Mouse (Mus musculus) liver, embryonic 16.5 days (tissue): ENCODE results near the gene Tmem270. TPM values are rescaled to one million over a fixed set of nuclear protein-coding genes. Genes with fewer than 3 reads are reported as not detected.

Experiments
- ATAC-seq: fragments of 200-750 bp; cut with Nextera tagmentation; 2 replicates; pipeline ENCODE4 v1.8.0; 2017; ENCODE audit warnings: low read depth, mild to moderate bottlenecking, moderate number of reproducible peaks, moderate library complexity
- H3K27ac ChIP-seq: fragments of 300-500 bp; sonication (generic); 2 replicates; pipeline ENCODE4 v1.5.1; 2014; ENCODE audit warnings: mild to moderate bottlenecking, low read length
- H3K27me3 ChIP-seq: fragments of 300-500 bp; sonication (generic); 2 replicates; pipeline ENCODE4 v1.6.1; 2014; ENCODE audit warnings: low read depth, low read length, mixed read lengths; ENCODE audit not compliant: control insufficient read depth, insufficient read depth
- H3K36me3 ChIP-seq: fragments of 300-500 bp; sonication (generic); 2 replicates; pipeline ENCODE4 v1.6.1; 2014; ENCODE audit warnings: mild to moderate bottlenecking; ENCODE audit not compliant: control insufficient read depth, insufficient read depth
- H3K4me1 ChIP-seq: fragments of 300-500 bp; sonication (generic); 2 replicates; pipeline ENCODE4 v1.6.1; 2014; ENCODE audit warnings: low read depth, low read length, mixed read lengths; ENCODE audit not compliant: control insufficient read depth
- H3K4me2 ChIP-seq: fragments of 300-500 bp; sonication (generic); 2 replicates; pipeline ENCODE4 v1.6.1; 2014; ENCODE audit warnings: low read depth, low read length, mixed read lengths
- H3K4me3 ChIP-seq: fragments of 300-500 bp; sonication (generic); 2 replicates; pipeline ENCODE4 v1.5.1; 2014; ENCODE audit warnings: low read depth, mild to moderate bottlenecking, low read length
- H3K9ac ChIP-seq: fragments of 300-500 bp; sonication (generic); 2 replicates; pipeline ENCODE4 v1.6.1; 2014; ENCODE audit warnings: low read depth, low read length
- H3K9me3 ChIP-seq: fragments of 300-500 bp; sonication (generic); replicated peaks from 2 replicates; pipeline ENCODE4 v1.6.1; 2016; ENCODE audit warnings: low read length; ENCODE audit not compliant: control insufficient read depth
- WGBS: fragments of 180-500 bp; shearing (Covaris S2); extraction: QIAGEN DNeasy Blood & Tissue Kit; methylation state at CpG from one replicate; pipeline ENCODE4 v1.1.7; 2014; ENCODE audit not compliant: insufficient replicate concordance; 5-methylcytosine and 5-hydroxymethylcytosine counted together
- polyA plus RNA-seq: library from polyadenylated mRNA; unstranded; fragments of >200 nt; fragmentation: Nextera tagmentation; extraction: Ambion mirVana; gene quantifications from 2 replicates; pipeline ENCODE4 v1.2.1, GENCODE M21; 2015

Gene Tmem270
- polyA plus RNA-seq, 1 experiment from 2014 or later, result 0.12 TPM

DNA sequence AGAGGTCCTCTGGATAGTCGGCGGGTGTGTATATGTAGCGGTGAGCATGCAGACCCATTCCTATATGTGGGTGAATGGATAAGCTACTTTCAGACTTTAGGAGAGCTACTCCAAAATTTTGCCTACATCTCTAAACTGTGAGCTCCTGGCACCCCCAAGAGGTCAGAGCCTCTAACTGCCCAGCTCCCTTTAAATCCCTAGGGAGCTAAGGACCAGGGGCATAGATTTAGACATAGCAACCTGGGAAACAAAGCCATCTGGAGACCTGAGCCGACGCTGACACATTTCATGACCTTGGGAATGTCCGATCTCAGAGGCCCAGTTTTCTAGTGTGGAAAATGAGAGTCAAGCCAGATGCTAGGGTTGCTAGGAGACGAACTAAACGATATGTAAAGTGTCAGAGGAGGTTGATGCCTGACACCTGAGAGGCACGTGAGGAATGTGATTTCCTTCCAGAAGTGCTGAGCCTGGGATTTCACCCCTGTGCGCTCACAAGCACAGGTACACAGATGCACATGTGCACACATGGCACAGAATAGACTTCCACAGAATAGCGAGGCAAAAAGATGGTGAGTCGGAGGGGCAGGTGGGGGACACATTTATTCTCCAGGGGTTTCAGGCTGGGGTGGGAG is 5.4 kb downstream of the Tmem270 start:
- Histone ChIP-seq H3K36me3 (no peaks in the 10 kb centered on the region), H3K27ac (no peak overlapping the region), H3K4me2 (no peak overlapping the region), H3K9ac (no peak overlapping the region), H3K4me1 (no peaks in the 10 kb centered on the region), H3K27me3 (no peaks in the 10 kb centered on the region), H3K9me3 (no peaks in the 10 kb centered on the region), H3K4me3 (no peak overlapping the region)
- 48% methylated on average over 12 of the region's 12 CpGs for WGBS
- no peak for ATAC-seq

DNA sequence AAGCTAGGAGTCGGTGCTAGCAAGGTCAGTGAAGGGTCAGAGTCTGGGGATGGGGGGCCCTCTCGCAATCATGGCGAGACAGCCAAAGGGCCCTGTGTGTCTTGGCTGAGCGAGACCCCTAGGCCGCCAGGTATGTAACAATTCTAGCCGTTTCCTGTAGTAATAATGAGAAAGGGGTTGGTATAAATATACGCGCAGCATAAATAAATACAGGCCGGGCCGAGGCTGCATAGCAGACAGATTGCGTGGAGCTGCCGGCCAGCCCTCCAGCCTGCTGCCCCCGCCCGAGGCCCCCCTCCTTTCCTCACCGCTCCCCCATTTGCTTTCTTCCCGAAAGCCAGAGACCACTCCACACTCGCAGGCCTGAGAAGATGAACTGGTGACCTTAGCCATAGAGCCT is 8.9 kb downstream of the Tmem270 start:
- no peaks in the 10 kb centered on the region for H3K27me3 ChIP-seq

DNA sequence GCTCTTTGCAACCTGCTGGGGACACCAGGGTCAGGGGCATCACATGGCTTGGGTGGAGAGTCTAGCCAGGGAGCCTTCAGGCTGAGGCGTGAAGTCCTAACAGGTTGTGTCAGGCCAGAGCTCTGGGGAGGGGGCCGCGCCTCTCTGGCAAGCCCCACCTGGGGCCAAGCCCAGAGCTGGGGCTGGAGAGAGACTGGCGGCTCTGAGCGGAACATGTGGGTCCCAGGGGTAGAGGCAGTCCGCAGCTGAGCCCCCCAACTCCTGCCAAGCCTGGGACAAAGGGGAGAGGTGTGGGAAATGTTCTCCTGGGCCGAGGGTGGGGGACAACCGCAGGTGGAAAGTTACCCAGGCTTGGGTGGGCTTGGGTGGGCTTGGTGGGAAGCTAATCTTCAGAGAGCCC is 9.6 kb downstream of the Tmem270 start:
- Histone ChIP-seq H3K27ac (no peak overlapping the region), H3K9ac (no peak overlapping the region), H3K27me3 (no peaks in the 10 kb centered on the region), H3K4me3 (no peak overlapping the region), H3K4me2 (no peak overlapping the region), H3K36me3 (no peaks in the 10 kb centered on the region), H3K4me1 (no peaks in the 10 kb centered on the region), H3K9me3 (no peaks in the 10 kb centered on the region)
- 74% methylated on average over 8 of the region's 8 CpGs for WGBS
- ATAC-seq, result no peak

More for the DNA sequence above, 8.9 kb downstream of the Tmem270 start:
- Histone ChIP-seq H3K4me2 (no peak overlapping the region), H3K36me3 (no peaks in the 10 kb centered on the region), H3K27ac (no peak overlapping the region), H3K4me3 (no peak overlapping the region), H3K4me1 (no peaks in the 10 kb centered on the region), H3K9ac (no peak overlapping the region), H3K9me3 (no peaks in the 10 kb centered on the region)
- ATAC-seq, result no peak
- WGBS, result 68% methylated on average over 17 of the region's 17 CpGs

DNA sequence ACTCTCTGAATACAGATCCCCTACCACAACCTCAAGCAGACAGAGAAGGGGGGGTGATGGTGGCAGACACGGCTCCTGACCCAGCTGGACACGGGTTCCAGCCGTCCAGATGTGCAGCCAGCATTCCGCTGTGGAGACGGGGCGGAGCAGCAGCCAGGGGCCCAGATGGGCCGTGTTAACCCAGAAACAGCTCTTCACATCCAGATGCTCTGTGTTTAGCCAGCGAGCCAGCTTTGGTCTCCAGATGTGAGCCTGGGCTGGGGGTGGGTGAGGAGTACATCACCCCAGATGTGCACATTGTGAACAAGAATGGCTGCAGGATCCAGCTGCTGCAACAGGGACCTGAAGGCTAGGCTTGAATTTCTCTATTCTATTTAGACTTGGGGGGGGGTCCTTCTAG is 11.2 kb downstream of the Tmem270 start:
- Histone ChIP-seq H3K4me1 (no peaks in the 10 kb centered on the region), H3K4me2 (no peak overlapping the region), H3K9ac (no peak overlapping the region), H3K27ac (no peak overlapping the region), H3K4me3 (no peak overlapping the region), H3K9me3 (no peaks in the 10 kb centered on the region), H3K27me3 (no peaks in the 10 kb centered on the region), H3K36me3 (no peaks in the 10 kb centered on the region)
- ATAC-seq, result no peak
- 64% methylated on average over 8 of the region's 8 CpGs for WGBS

DNA sequence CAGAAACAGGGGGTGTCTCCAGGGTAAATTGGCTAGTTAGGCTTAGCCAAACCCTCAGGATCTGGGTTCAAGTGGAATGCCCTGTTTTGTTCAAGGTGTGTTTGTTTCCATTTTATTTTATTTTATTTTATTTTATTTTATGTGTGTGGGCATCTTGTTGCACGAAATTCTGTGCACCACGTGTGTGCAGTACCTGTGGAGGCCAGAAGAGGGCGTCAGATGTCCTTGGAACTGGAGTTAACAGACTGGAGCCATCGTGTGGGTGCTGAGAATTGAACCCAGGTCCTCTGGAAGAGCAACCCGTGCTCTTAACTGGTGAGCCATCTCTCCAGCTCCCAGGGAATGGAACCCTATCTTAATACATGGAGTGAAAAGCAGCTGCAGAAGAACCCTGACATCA is 13.8 kb downstream of the Tmem270 start:
- H3K4me1 ChIP-seq, result no peaks in the 10 kb centered on the region
- no peaks in the 10 kb centered on the region for H3K27me3 ChIP-seq
- no peak overlapping the region for H3K4me2 ChIP-seq
- no peak overlapping the region for H3K27ac ChIP-seq
- 55% methylated on average over 5 of the region's 5 CpGs for WGBS
- H3K36me3 ChIP-seq, result no peaks in the 10 kb centered on the region
- no peak overlapping the region for H3K9ac ChIP-seq
- no peak for ATAC-seq
- no peak overlapping the region for H3K4me3 ChIP-seq
- no peaks in the 10 kb centered on the region for H3K9me3 ChIP-seq

DNA sequence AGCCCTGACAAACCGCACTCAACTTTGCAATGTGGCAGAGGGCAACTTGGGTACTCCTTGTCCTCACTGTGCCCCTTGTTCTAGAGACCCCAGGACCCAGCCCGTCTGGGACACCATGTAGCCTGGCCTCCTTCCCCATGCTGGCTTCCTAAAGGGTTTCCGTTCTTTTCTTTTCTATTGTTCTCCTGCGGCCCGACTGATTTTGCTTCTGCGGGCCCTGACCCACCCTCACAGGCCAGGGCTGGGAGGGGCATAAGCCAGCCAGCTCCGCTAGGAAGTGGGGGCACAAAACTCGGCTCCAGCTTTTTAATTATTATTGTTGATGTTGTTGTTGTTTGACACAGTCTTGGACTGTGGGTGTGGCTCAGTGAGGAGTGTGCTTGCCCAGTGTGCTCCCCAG is 15.0 kb downstream of the Tmem270 start:
- H3K27me3 ChIP-seq, result no peaks in the 10 kb centered on the region
- ATAC-seq, result 0 out of 2 replicates have a peak, but pooled peaks have one; percentile 11
- no peak overlapping the region for H3K4me3 ChIP-seq
- H3K36me3 ChIP-seq, result no peaks in the 10 kb centered on the region
- H3K9me3 ChIP-seq, result no peaks in the 10 kb centered on the region
- H3K4me2 ChIP-seq, result no peak overlapping the region
- H3K9ac ChIP-seq, result no peak overlapping the region
- H3K27ac ChIP-seq, result no peak overlapping the region
- no peaks in the 10 kb centered on the region for H3K4me1 ChIP-seq
- 46% methylated on average over 8 of the region's 8 CpGs for WGBS

DNA sequence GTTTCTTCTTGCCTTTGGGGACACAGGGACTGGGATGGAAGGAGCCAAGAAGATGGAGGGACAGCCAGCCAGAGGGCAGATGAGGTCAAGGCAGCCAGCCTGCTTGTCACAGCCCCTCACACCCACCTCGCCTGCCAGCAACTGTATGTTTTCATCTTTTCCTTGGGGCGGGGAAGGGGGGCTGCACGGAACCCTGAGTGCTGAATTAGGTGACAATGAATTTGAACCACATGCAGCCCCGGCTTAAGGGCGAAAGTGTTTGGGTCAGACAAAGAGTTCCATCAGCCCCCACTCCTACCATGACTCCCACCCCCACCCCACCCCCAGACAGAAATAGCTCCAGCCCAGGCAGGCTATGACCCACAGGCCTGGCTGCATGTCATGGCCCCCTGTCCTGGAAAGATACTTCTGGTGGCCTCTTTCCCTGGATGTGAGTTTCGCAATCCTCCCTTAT is 15.9 kb downstream of the Tmem270 start:
- Histone ChIP-seq H3K4me2 (no peak overlapping the region), H3K27ac (no peak overlapping the region), H3K4me1 (no peaks in the 10 kb centered on the region), H3K27me3 (no peaks in the 10 kb centered on the region), H3K36me3 (no peaks in the 10 kb centered on the region), H3K9ac (no peak overlapping the region), H3K4me3 (no peak overlapping the region), H3K9me3 (no peaks in the 10 kb centered on the region)
- WGBS, result 67% methylated on average over 6 of the region's 6 CpGs
- no peak for ATAC-seq

DNA sequence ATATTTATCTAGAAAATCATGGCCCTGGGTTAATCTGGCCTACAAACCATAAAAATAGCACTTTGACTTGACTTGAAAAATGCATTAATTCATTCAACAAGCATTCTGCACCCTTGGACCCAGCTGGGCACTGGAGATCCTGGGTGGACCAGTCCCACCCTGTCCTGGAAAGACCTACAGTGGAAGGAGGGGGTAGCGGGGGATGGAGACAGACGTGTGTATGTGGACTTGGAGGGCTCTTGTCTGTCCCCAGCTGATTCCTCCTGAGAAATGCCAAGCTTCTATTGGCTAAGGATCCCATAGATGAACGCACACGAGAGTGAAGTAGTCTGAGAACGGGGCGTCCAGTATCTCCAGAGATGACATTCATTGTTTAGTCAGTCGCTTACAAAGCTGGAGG is 18.0 kb downstream of the Tmem270 start:
- 70% methylated on average over 7 of the region's 7 CpGs for WGBS
- Histone ChIP-seq H3K4me1 (no peaks in the 10 kb centered on the region), H3K27ac (no peak overlapping the region), H3K4me3 (no peak overlapping the region), H3K36me3 (no peaks in the 10 kb centered on the region), H3K27me3 (no peaks in the 10 kb centered on the region), H3K4me2 (no peak overlapping the region), H3K9me3 (no peaks in the 10 kb centered on the region), H3K9ac (no peak overlapping the region)
- no peak for ATAC-seq

DNA sequence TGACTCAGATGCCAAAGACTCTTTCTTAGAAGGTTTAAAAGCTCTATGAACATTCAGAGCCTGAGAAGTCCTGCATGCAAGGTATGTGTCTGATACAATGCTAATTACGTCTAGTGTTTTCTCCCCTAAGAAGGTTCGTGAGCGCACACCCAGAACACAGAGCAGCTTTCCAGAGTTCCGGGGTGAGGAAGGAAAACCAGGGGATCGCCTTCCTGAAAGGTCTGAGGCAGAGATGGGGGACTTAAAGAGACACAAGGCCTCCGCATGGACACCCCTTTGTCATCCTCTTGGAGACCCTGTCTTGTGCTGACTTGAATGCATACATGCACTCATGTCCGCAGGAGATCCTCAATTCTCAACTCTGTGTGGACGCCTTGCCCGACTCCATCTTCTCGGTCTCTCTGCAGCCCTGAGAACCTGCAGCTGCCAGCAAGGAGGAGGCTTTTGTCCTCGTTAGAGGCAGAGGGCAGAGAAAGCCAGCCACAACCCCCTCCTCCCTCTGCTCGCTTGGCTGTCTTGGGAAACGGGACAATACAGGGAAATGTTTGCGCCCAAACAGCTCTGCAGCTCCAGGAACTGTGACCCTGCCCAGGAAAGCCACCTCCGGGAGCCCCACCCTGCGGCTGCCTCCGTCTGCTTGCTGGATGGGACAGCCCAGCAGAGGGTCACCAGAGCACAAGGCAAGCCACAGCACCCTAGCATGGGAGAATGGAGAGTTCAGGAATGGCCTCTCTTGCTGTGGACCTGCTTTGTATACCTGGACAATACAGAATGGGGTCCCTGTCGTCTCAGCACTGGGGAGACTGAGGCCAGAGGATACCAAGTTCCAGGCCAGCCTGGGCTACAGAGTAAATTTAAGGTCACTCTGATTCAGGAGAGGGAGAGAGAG is 18.8 kb downstream of the Tmem270 start:
- peak; percentile 35 for ATAC-seq
- no peaks in the 10 kb centered on the region for H3K9me3 ChIP-seq
- no peak overlapping the region for H3K27ac ChIP-seq
- no peaks in the 10 kb centered on the region for H3K4me1 ChIP-seq
- no peak overlapping the region for H3K4me2 ChIP-seq
- H3K36me3 ChIP-seq, result no peaks in the 10 kb centered on the region
- 30% methylated on average over 18 of the region's 18 CpGs for WGBS
- H3K27me3 ChIP-seq, result no peaks in the 10 kb centered on the region
- no peak overlapping the region for H3K9ac ChIP-seq
- no peak overlapping the region for H3K4me3 ChIP-seq
